Mouse (Mus musculus) small intestine, adult 2 months (tissue): Measurements from ENCODE around the gene Rap1gds1.

Experiments used
- CTCF ChIP-seq: fragments of 200-500 bp; IDR thresholded peaks from 2 replicates; pipeline ENCODE4 v1.5.1; 2012; ENCODE audit warnings: low read depth, mild to moderate bottlenecking, control low read depth, inconsistent platforms, low read length, moderate library complexity, mixed read lengths; ENCODE audit not compliant: insufficient replicate concordance, insufficient read length; ENCODE audit errors: extremely low read depth
- POLR2A ChIP-seq: fragments of 200-500 bp; IDR thresholded peaks from 2 replicates; pipeline ENCODE4 v1.6.1; 2012; ENCODE audit warnings: low read depth, mild to moderate bottlenecking, control low read depth, inconsistent platforms, low read length, moderate library complexity

GRCm38 (mm10) chr3:139000071-139000867, 74.7 kb downstream of the Rap1gds1 start:
- TF ChIP-seq POLR2A = no peak
- TF ChIP-seq CTCF = no peak
